Mouse (Mus musculus): ENCODE data around the gene H2-DMa. TPM values are rescaled to one million over a fixed set of nuclear protein-coding genes. Genes with fewer than 3 reads are reported as not detected.

H2-DMa gene
- polyA plus RNA-seq, 1 experiment from 2014 or later = 13.8 TPM

GRCm38 (mm10) chr17:34135297-34136224, 16.2 kb downstream of the H2-DMa start:
- Histone ChIP-seq H3K27ac (ENCODE audit: low read depth, low read length) (no peak overlapping the region), H3K4me2 (replicated peaks; ENCODE audit: low read depth, low read length) (peak overlapping the region; percentile 71), H3K4me1 (replicated peaks; ENCODE audit: control insufficient read depth, insufficient read depth, low read length) (0 out of 2 replicates have a peak, but pooled peaks cover 6% of the 10 kb centered on the region), H3K9me3 (ENCODE audit: control insufficient read depth, low read length) (no peaks in the 10 kb centered on the region), H3K4me3 (ENCODE audit: low read depth, low read length) (peak overlapping the region; percentile 23), H3K36me3 (ENCODE audit: control insufficient read depth, insufficient read depth, low read length) (no peaks in the 10 kb centered on the region), H3K27me3 (ENCODE audit: control insufficient read depth, insufficient read depth, low read length) (peaks cover 22% of the 10 kb centered on the region), H3K9ac (ENCODE audit: low read depth, low read length) (no peak overlapping the region)
- WGBS = 7% methylated on average over 31 of the region's 31 CpGs
- ATAC-seq (ENCODE audit: low FRiP score) (peak; percentile 97), DNase-seq (ENCODE audit: low spot score) (peak; percentile 100)

GRCm38 (mm10) chr17:34137601-34138000, 18.3 kb downstream of the H2-DMa start:
- Histone ChIP-seq H3K9me3 (ENCODE audit: control insufficient read depth, low read length) (no peaks in the 10 kb centered on the region), H3K4me3 (ENCODE audit: low read depth, low read length) (no peak overlapping the region), H3K4me1 (replicated peaks; ENCODE audit: control insufficient read depth, insufficient read depth, low read length) (0 out of 2 replicates have a peak, but pooled peaks cover 6% of the 10 kb centered on the region), H3K4me2 (replicated peaks; ENCODE audit: low read depth, low read length) (no peak overlapping the region), H3K27ac (ENCODE audit: low read depth, low read length) (no peak overlapping the region), H3K27me3 (ENCODE audit: control insufficient read depth, insufficient read depth, low read length) (peaks cover 29% of the 10 kb centered on the region), H3K36me3 (ENCODE audit: control insufficient read depth, insufficient read depth, low read length) (no peaks in the 10 kb centered on the region), H3K9ac (ENCODE audit: low read depth, low read length) (no peak overlapping the region)
- ATAC-seq (ENCODE audit: low FRiP score) (no peak), DNase-seq (ENCODE audit: low spot score) (no peak)
- 63% methylated on average over 7 of the region's 7 CpGs for WGBS

- DNase-seq (ENCODE audit: low spot score) (no peak), ATAC-seq (ENCODE audit: low FRiP score) (no peak)
- no peaks in the 10 kb centered on the region for H3K9me3 ChIP-seq (ENCODE audit: control insufficient read depth, low read length)
- no peaks in the 10 kb centered on the region for H3K36me3 ChIP-seq (ENCODE audit: control insufficient read depth, insufficient read depth, low read length)
- no peak overlapping the region for H3K27ac ChIP-seq (ENCODE audit: low read depth, low read length)
- H3K4me2 ChIP-seq (replicated peaks; ENCODE audit: low read depth, low read length) = no peak overlapping the region
- H3K27me3 ChIP-seq (ENCODE audit: control insufficient read depth, insufficient read depth, low read length) = peaks cover 29% of the 10 kb centered on the region
- 0 out of 2 replicates have a peak, but pooled peaks cover 6% of the 10 kb centered on the region for H3K4me1 ChIP-seq (replicated peaks; ENCODE audit: control insufficient read depth, insufficient read depth, low read length)
- no peak overlapping the region for H3K9ac ChIP-seq (ENCODE audit: low read depth, low read length)
- 71% methylated on average over 7 of the region's 7 CpGs for WGBS
- H3K4me3 ChIP-seq (ENCODE audit: low read depth, low read length) = no peak overlapping the region
Measured at GRCm38 (mm10) chr17:34138655-34139054, 19.3 kb downstream of the H2-DMa start.

- H3K27ac ChIP-seq (ENCODE audit: low read depth, low read length) = no peak overlapping the region
- no peaks in the 10 kb centered on the region for H3K36me3 ChIP-seq (ENCODE audit: control insufficient read depth, insufficient read depth, low read length)
- no peaks in the 10 kb centered on the region for H3K9me3 ChIP-seq (ENCODE audit: control insufficient read depth, low read length)
- H3K4me1 ChIP-seq (replicated peaks; ENCODE audit: control insufficient read depth, insufficient read depth, low read length) = 0 out of 2 replicates have a peak, but pooled peaks cover 6% of the 10 kb centered on the region
- H3K4me3 ChIP-seq (ENCODE audit: low read depth, low read length) = peak overlapping the region; percentile 24
- H3K27me3 ChIP-seq (ENCODE audit: control insufficient read depth, insufficient read depth, low read length) = peaks cover 29% of the 10 kb centered on the region
- no peak for ATAC-seq (ENCODE audit: low FRiP score)
- no peak overlapping the region for H3K9ac ChIP-seq (ENCODE audit: low read depth, low read length)
- WGBS = under 1% methylated on average over 16 of the region's 16 CpGs
- DNase-seq (ENCODE audit: low spot score) = peak; percentile 56
- H3K4me2 ChIP-seq (replicated peaks; ENCODE audit: low read depth, low read length) = peak overlapping the region; percentile 44
Measured at GRCm38 (mm10) chr17:34139416-34139815, 20.1 kb downstream of the H2-DMa start.

GRCm38 (mm10) chr17:34140240-34140639, 20.9 kb downstream of the H2-DMa start:
- DNase-seq (ENCODE audit: low spot score) = no peak
- H3K9me3 ChIP-seq (ENCODE audit: control insufficient read depth, low read length) = no peaks in the 10 kb centered on the region
- no peaks in the 10 kb centered on the region for H3K36me3 ChIP-seq (ENCODE audit: control insufficient read depth, insufficient read depth, low read length)
- H3K4me2 ChIP-seq (replicated peaks; ENCODE audit: low read depth, low read length) = no peak overlapping the region
- H3K27ac ChIP-seq (ENCODE audit: low read depth, low read length) = no peak overlapping the region
- 0 out of 2 replicates have a peak, but pooled peaks cover 6% of the 10 kb centered on the region for H3K4me1 ChIP-seq (replicated peaks; ENCODE audit: control insufficient read depth, insufficient read depth, low read length)
- 18% methylated on average over 5 of the region's 5 CpGs for WGBS
- ATAC-seq (ENCODE audit: low FRiP score) = no peak
- H3K27me3 ChIP-seq (ENCODE audit: control insufficient read depth, insufficient read depth, low read length) = peaks cover 29% of the 10 kb centered on the region
- no peak overlapping the region for H3K4me3 ChIP-seq (ENCODE audit: low read depth, low read length)
- no peak overlapping the region for H3K9ac ChIP-seq (ENCODE audit: low read depth, low read length)

- H3K4me1 ChIP-seq (replicated peaks; ENCODE audit: control insufficient read depth, insufficient read depth, low read length) = 0 out of 2 replicates have a peak, but pooled peaks cover 4% of the 10 kb centered on the region
- H3K4me2 ChIP-seq (replicated peaks; ENCODE audit: low read depth, low read length) = no peak overlapping the region
- WGBS = 65% methylated on average over 4 of the region's 4 CpGs
- H3K4me3 ChIP-seq (ENCODE audit: low read depth, low read length) = no peak overlapping the region
- H3K9me3 ChIP-seq (ENCODE audit: control insufficient read depth, low read length) = no peaks in the 10 kb centered on the region
- H3K27ac ChIP-seq (ENCODE audit: low read depth, low read length) = no peak overlapping the region
- peaks cover 25% of the 10 kb centered on the region for H3K27me3 ChIP-seq (ENCODE audit: control insufficient read depth, insufficient read depth, low read length)
- no peak for DNase-seq (ENCODE audit: low spot score)
- H3K36me3 ChIP-seq (ENCODE audit: control insufficient read depth, insufficient read depth, low read length) = no peaks in the 10 kb centered on the region
- ATAC-seq (ENCODE audit: low FRiP score) = no peak
- no peak overlapping the region for H3K9ac ChIP-seq (ENCODE audit: low read depth, low read length)
Measured at GRCm38 (mm10) chr17:34141448-34141847, 22.1 kb downstream of the H2-DMa start.

- Histone ChIP-seq H3K9me3 (ENCODE audit: control insufficient read depth, low read length) (no peaks in the 10 kb centered on the region), H3K9ac (ENCODE audit: low read depth, low read length) (no peak overlapping the region), H3K27me3 (ENCODE audit: control insufficient read depth, insufficient read depth, low read length) (peaks cover 21% of the 10 kb centered on the region), H3K36me3 (ENCODE audit: control insufficient read depth, insufficient read depth, low read length) (no peaks in the 10 kb centered on the region), H3K4me2 (replicated peaks; ENCODE audit: low read depth, low read length) (no peak overlapping the region), H3K27ac (ENCODE audit: low read depth, low read length) (no peak overlapping the region), H3K4me1 (replicated peaks; ENCODE audit: control insufficient read depth, insufficient read depth, low read length) (0 out of 2 replicates have a peak, but pooled peaks cover 4% of the 10 kb centered on the region), H3K4me3 (ENCODE audit: low read depth, low read length) (no peak overlapping the region)
- DNase-seq (ENCODE audit: low spot score) (no peak), ATAC-seq (ENCODE audit: low FRiP score) (no peak)
- WGBS = 78% methylated on average over 7 of the region's 7 CpGs
Measured at GRCm38 (mm10) chr17:34142456-34143010, 23.2 kb downstream of the H2-DMa start.

- Histone ChIP-seq H3K27ac (ENCODE audit: low read depth, low read length) (no peak within 1 kb of the TSS), H3K4me2 (replicated peaks; ENCODE audit: low read depth, low read length) (no peak within 1 kb of the TSS), H3K4me3 (ENCODE audit: low read depth, low read length) (no peak within 1 kb of the TSS), H3K9me3 (ENCODE audit: control insufficient read depth, low read length) (no peaks in the 10 kb centered on the region), H3K4me1 (replicated peaks; ENCODE audit: control insufficient read depth, insufficient read depth, low read length) (0 out of 2 replicates have a peak, but pooled peaks cover 4% of the 10 kb centered on the region), H3K27me3 (ENCODE audit: control insufficient read depth, insufficient read depth, low read length) (peaks cover 19% of the 10 kb centered on the region), H3K9ac (ENCODE audit: low read depth, low read length) (no peak within 1 kb of the TSS), H3K36me3 (ENCODE audit: control insufficient read depth, insufficient read depth, low read length) (no peaks in the 10 kb centered on the region)
- no peak for ATAC-seq (ENCODE audit: low FRiP score)
- DNase-seq (ENCODE audit: low spot score) = no peak
- WGBS = 36% methylated on average over 7 of the region's 7 CpGs
Measured at GRCm38 (mm10) chr17:34143033-34143432, 23.7 kb downstream of the H2-DMa start, which contains the start of gene H2-DMb2. H2-DMb2 (plus strand) TSS chr17:34143307.

Data from hindbrain, embryonic 11.5 days (tissue).